Mouse (Mus musculus) urinary bladder, postnatal 0 days (tissue): ENCODE results near the gene Ltbp3. TPM values are rescaled to one million over a fixed set of nuclear protein-coding genes. Genes with fewer than 3 reads are reported as not detected.

Experiments used
- polyA plus RNA-seq: library from polyadenylated mRNA; unstranded; fragments of >200 nt; fragmentation: Nextera tagmentation; extraction: Ambion mirVana; gene quantifications from 2 replicates; pipeline ENCODE4 v1.2.1, GENCODE M21; 2015

The Ltbp3 gene
- 27.7 and 29.5 TPM in 2 replicates for polyA plus RNA-seq

DNA sequence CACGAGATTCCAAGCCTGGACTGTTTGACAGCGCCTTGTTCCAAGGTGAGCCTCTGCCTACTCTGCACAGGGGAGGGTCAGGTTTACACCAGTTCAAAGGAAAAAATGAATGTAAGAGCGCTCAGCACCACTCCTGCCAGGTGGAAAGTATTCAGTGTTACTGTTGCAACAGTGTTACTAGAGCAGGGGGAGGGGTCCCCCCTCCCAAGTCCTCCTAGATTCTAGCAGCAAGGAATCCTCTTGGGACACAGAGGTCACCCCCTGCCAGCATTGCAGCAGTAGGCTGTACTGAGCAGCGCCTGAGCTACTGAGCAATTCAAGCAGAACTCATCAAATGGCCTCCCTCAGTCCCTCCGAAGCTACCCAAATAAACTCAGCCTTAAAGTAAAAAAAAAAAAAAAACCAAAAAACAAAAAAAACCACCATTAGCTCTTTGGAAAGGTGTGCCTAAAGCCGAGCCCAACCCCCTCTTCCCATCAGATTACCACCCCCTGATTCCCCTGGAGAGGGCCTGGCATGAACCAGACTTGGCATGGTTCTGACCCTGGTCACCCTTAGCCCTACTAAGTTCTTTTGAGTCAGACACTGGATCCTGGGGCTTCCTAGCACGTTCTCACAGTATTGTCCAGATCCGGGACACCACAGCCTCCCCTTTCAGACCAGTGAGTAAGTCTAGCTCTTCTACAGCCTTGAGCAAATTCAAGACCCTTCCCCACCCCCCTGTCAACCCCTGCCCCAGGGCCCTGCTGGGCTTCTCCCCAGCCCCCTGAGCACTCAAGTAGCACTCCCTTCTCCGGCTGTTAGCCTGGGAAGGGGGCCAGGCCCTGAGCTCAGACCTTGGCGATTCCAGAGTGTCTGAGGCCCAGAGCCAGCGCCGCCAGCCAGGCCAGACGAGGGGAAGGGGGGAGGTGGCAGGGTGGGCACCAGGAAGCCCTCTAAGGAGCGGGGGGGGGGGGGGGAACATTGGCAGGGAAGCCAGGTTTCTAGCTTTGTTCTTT lies at the start of gene Ltbp3:
Gene Ltbp3, plus strand, starts transcription at position 585 of the 998 bp plus-strand sequence.

DNA sequence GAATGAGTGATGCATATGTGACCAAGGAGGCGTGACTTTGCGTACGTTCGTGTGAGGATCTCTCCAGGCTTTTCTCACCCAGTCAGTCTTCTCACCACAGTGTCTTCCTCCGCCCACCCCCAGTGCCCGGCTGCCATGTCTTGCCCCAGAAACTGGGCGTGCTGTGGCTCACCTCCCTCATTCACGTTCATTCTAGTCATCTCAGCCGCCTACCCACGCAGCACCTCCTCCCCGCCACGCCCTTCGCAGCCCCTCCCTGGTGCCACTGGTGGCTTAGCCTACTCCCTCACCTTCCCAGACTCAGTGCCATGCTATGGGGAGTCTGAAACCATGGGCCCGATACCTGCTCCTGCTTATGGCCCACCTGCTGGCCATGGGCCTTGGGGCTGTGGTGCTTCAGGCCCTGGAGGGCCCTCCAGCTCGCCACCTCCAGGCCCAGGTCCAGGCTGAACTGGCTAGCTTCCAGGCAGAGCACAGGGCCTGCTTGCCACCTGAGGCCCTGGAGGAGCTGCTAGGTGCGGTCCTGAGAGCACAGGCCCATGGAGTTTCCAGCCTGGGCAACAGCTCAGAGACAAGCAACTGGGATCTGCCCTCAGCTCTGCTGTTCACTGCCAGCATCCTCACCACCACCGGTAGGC lies 36.4 kb upstream of the Ltbp3 start, which contains the start of gene Kcnk7:
Gene Kcnk7, plus strand, starts transcription at position 205 of the 638 bp plus-strand sequence.

DNA sequence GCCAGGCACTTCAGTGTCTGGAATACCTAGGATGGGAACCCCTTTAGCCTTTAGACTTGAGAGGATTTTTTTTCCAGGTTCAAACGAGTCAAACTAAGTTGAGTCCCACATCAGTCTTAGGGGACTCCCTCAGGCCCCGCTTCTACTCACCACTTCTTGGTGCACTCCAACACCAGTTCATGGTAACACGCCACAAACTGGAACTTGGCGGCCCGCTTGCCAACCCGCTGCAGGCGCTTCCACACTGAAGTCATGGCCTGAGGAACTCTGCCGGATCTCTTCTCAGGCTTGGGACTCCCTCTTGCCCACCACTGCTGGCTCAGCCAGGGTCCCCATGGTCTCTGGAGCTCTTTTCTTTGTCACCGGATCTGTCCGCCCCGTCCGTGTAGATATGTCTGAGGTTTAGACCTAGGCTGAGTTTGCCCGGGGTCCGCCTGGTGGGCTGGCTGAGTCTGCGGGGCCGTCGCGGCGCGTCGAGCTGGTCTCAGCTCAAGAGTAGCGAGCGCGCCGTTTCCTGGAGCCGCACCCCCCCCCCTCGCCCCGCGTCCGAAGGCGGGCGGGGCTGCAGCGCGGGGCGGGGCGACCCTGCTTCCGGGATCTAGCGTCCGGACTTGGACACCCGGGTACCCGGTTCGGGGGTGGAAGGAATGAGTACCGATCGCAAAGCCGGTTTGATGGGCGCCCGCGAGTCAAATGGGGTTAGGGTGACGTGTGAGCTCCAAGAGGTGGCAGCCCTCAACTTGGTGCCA lies 14.8 kb upstream of the Ltbp3 start, which contains the start of gene Ehbp1l1:
Gene Ehbp1l1, minus strand, starts transcription at position 551 of the 749 bp plus-strand sequence.

DNA sequence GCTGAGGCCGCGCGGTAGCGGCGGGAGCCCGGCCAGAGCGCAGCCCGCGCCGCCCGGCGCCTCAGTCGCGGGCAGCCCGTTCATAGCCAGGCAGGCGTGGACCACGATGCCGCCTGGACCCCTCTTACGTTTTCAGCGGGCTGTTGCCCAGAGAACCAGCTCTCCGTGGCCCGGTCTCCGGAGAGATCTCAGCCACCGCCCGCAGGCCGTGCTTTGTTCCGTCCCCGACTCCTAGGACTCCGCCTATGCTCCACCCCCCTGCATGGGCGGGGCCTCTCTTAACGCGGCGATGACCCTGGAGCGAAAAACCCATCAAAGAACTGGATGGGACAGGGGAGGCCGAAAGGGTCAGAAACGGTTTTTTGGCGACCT lies 11.3 kb upstream of the Ltbp3 start, which contains the start of gene Fam89b:
Gene Fam89b, minus strand, starts transcription at position 210 of the 372 bp plus-strand sequence.

GRCm38 (mm10) chr19:5770925-5771860 lies 30.5 kb downstream of the Ltbp3 start, which contains the start of gene Scyl1:
Gene Scyl1, minus strand, starts transcription at chr19:5771419.

Other genes starting within 250 kb of the Ltbp3 start
- gene 1700020D05Rik, start 237.1 kb upstream of the Ltbp3 start, polyA plus RNA-seq, result 0.27 TPM in 1 of 2 replicates, not detected in the other
- 4.8 and 6.5 TPM in 2 replicates for gene Snx32, start 230.4 kb upstream of the Ltbp3 start, polyA plus RNA-seq
- gene Ovol1, start 180.3 kb upstream of the Ltbp3 start, polyA plus RNA-seq, result 2.6 and 3.4 TPM in 2 replicates
- 6.1 and 6.2 TPM in 2 replicates for gene Ap5b1, start 172.9 kb upstream of the Ltbp3 start, polyA plus RNA-seq
- 45.5 and 58.5 TPM in 2 replicates for gene Rnaseh2c, start 139.0 kb upstream of the Ltbp3 start, polyA plus RNA-seq
- gene Kat5, start 130.7 kb upstream of the Ltbp3 start, polyA plus RNA-seq, result 31.9 and 33.2 TPM in 2 replicates
- 38.5 and 43.5 TPM in 2 replicates for gene Rela, start 103.4 kb upstream of the Ltbp3 start, polyA plus RNA-seq
- 14.1 and 14.4 TPM in 2 replicates for gene Sipa1, start 77.2 kb upstream of the Ltbp3 start, polyA plus RNA-seq
- gene Map3k11, start 52.2 kb upstream of the Ltbp3 start, polyA plus RNA-seq, result 11.8 and 12.4 TPM in 2 replicates
- gene Pcnx3, start 52.0 kb upstream of the Ltbp3 start, polyA plus RNA-seq, result 8.9 and 9.8 TPM in 2 replicates
- 0.33 and 0.46 TPM in 2 replicates for gene Kcnk7, start 36.5 kb upstream of the Ltbp3 start, polyA plus RNA-seq
- 120 and 126 TPM in 2 replicates for gene Ehbp1l1, start 14.6 kb upstream of the Ltbp3 start, polyA plus RNA-seq
- 52.4 and 60.2 TPM in 2 replicates for gene Fam89b, start 11.3 kb upstream of the Ltbp3 start, polyA plus RNA-seq
- gene Scyl1, start 30.5 kb downstream of the Ltbp3 start, polyA plus RNA-seq, result 62.1 and 63.5 TPM in 2 replicates
- 14.8 and 15.1 TPM in 2 replicates for gene Frmd8, start 134.4 kb downstream of the Ltbp3 start, polyA plus RNA-seq
- gene Slc25a45, start 136.9 kb downstream of the Ltbp3 start, polyA plus RNA-seq, result 3.7 and 4.5 TPM in 2 replicates
- gene Tigd3, start 153.2 kb downstream of the Ltbp3 start, polyA plus RNA-seq, result 0.47 and 0.54 TPM in 2 replicates
- gene Dpf2, start 172.1 kb downstream of the Ltbp3 start, polyA plus RNA-seq, result 52.6 and 59.0 TPM in 2 replicates
- gene Cdc42ep2, start 183.9 kb downstream of the Ltbp3 start, polyA plus RNA-seq, result 18.8 and 20.3 TPM in 2 replicates
- 41.8 and 42.6 TPM in 2 replicates for gene Pola2, start 223.3 kb downstream of the Ltbp3 start, polyA plus RNA-seq
- 0.31 and 0.34 TPM in 2 replicates for gene Slc22a20, start 245.2 kb downstream of the Ltbp3 start, polyA plus RNA-seq